Mouse (Mus musculus) MEL (cell line): Measurements from ENCODE around the gene Tcf23.

Source experiments
- CHD1 ChIP-seq: IDR thresholded peaks from 2 replicates; pipeline ENCODE4 v1.6.1; 2012; ENCODE audit warnings: low read depth, mild to moderate bottlenecking, inconsistent platforms, low read length, improper control_type of control experiment
- CTCF ChIP-seq, 3 experiments: IDR thresholded peaks in 2 of 3; conservative IDR thresholded peaks in 1 of 3; 2 replicates each; pipeline ENCODE4 v1.5.1; 2011 to 2012; ENCODE audit warnings: low read length in 3 of 3, low read depth in 2 of 3, mild to moderate bottlenecking in 2 of 3, improper control_type of control experiment in 1 of 3, inconsistent platforms in 1 of 3, mixed read lengths in 1 of 3, moderate library complexity in 1 of 3; ENCODE audit not compliant: control insufficient read depth in 1 of 3, insufficient read depth in 1 of 3, poor library complexity in 1 of 3, severe bottlenecking in 1 of 3
- EP300 ChIP-seq, 2 experiments: IDR thresholded peaks; 2 replicates each; pipeline ENCODE4 v1.6.1; 2011; ENCODE audit warnings: improper control_type of control experiment in 2 of 2, low read length in 2 of 2, low read depth in 1 of 2, mild to moderate bottlenecking in 1 of 2
- GATA1 ChIP-seq: IDR thresholded peaks from 2 replicates; pipeline ENCODE4 v1.6.1; 2011; ENCODE audit warnings: low read depth, low read length, improper control_type of control experiment
- POLR2A ChIP-seq, 2 experiments: IDR thresholded peaks; 2 replicates each; pipeline ENCODE4 v1.6.1; 2011 to 2012; ENCODE audit warnings: low read length in 2 of 2, mild to moderate bottlenecking in 2 of 2, control low read depth in 1 of 2, improper control_type of control experiment in 1 of 2, low read depth in 1 of 2, moderate library complexity in 1 of 2; ENCODE audit not compliant: control insufficient read depth in 1 of 2, insufficient read depth in 1 of 2, poor library complexity in 1 of 2
- POLR2AphosphoS5 ChIP-seq: IDR thresholded peaks from 2 replicates; pipeline ENCODE4 v1.6.1; 2012; ENCODE audit warnings: low read depth, borderline replicate concordance, mild to moderate bottlenecking, inconsistent platforms, low read length, moderate library complexity, mixed read lengths
- SIN3A ChIP-seq: IDR thresholded peaks from 2 replicates; pipeline ENCODE4 v1.6.1; 2012; ENCODE audit warnings: low read length, improper control_type of control experiment, inconsistent platforms
- USF1 ChIP-seq: IDR thresholded peaks from 2 replicates; pipeline ENCODE4 v1.6.1; 2014; ENCODE audit warnings: low read depth, mild to moderate bottlenecking, inconsistent platforms, low read length, improper control_type of control experiment, moderate library complexity

- TF ChIP-seq CTCF (IDR thresholded peaks at IDR 0.05 in 2 of 3, conservative IDR thresholded peaks at IDR 0.05 in 1 of 3; ENCODE audit: control insufficient read depth in 1 of 3, insufficient read depth in 1 of 3, low read depth in 2 of 3, low read length in 3 of 3, poor library complexity in 1 of 3, severe bottlenecking in 1 of 3) = peak; percentile 94 to 97 (median 94)
- TF ChIP-seq CHD1 = no peak
- TF ChIP-seq EP300 (IDR thresholded peaks at IDR 0.05; ENCODE audit: low read depth in 1 of 2, low read length in 2 of 2) = no peak
- TF ChIP-seq SIN3A = peak; percentile 72
- TF ChIP-seq USF1 = peak; percentile 85
- no peak for TF ChIP-seq POLR2A (IDR thresholded peaks at IDR 0.05; ENCODE audit: control insufficient read depth in 1 of 2, insufficient read depth in 1 of 2, low read depth in 1 of 2, low read length in 2 of 2, poor library complexity in 1 of 2)
- TF ChIP-seq POLR2AphosphoS5 = no peak
- TF ChIP-seq GATA1 = no peak
These were observed 29.8 kb downstream of the Tcf23 start for GRCm38 (mm10) chr5:30998306-30998705.
